Mouse (Mus musculus): ENCODE data around the gene Ppp4r4. TPM values are rescaled to one million over a fixed set of nuclear protein-coding genes. Genes with fewer than 3 reads are reported as not detected.

Gene Ppp4r4
- polyA plus RNA-seq, 1 experiment from 2014 or later = 1.0 TPM

DNA sequence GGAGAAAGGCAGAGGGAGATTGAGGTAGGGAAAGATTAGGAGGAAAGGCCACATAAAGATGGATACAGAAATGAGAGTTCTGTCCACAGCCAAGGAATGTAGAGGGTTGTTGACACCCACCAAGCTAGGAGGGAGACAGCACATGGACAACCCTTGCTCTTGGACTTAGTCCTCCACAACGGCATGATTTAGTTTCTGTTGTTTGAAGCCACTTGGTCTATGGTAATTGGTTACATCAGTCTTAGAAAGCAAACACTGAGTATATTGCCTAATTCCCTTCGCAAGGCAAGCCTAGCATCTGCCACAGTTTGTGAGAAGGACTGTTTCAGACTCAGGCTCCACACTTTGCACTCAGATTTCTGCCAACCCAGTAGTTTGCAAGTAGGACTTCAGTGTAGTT is 103.8 kb downstream of the Ppp4r4 start:
- H3K4me2 ChIP-seq = no peak overlapping the region
- H3K36me3 ChIP-seq (replicated peaks) = no peaks in the 10 kb centered on the region
- H3K27ac ChIP-seq (replicated peaks) = no peak overlapping the region
- no peak overlapping the region for H3K9ac ChIP-seq
- no peaks in the 10 kb centered on the region for H3K27me3 ChIP-seq
- no peaks in the 10 kb centered on the region for H3K4me1 ChIP-seq (replicated peaks)
- peak; percentile 79 for ATAC-seq (ENCODE audit: insufficient read depth)
- no peak overlapping the region for H3K4me3 ChIP-seq (replicated peaks)
- 57% methylated on average over 2 of the region's 2 CpGs for WGBS (ENCODE audit: insufficient replicate concordance)
- no peaks in the 10 kb centered on the region for H3K9me3 ChIP-seq (replicated peaks)

DNA sequence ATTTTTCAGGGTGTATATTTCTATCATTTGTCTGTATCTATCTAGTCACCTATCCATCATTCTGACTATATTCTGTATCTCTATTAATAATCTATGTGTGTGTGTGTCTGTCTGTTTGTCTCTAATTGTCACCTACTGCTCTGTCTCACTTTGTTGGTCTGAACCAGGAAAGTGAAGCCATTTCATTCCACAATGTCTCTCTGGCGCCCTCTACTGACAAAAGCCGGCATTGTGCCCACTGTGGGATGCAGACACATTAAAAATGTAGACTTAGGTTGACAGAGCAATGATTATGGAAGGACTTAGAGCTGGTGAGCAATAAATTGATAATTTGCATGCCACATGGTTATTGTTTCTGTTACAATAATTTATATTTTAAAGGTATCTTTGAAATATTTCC is 111.3 kb downstream of the Ppp4r4 start:
- Histone ChIP-seq H3K27ac (replicated peaks) (no peak overlapping the region), H3K4me1 (replicated peaks) (no peaks in the 10 kb centered on the region), H3K36me3 (replicated peaks) (0 out of 2 replicates have a peak, but pooled peaks cover 3% of the 10 kb centered on the region), H3K27me3 (no peaks in the 10 kb centered on the region), H3K9ac (no peak overlapping the region), H3K4me2 (no peak overlapping the region), H3K4me3 (replicated peaks) (no peak overlapping the region), H3K9me3 (replicated peaks) (no peaks in the 10 kb centered on the region)
- ATAC-seq (ENCODE audit: insufficient read depth) = no peak
- 0% methylated on average over 2 of the region's 2 CpGs for WGBS (ENCODE audit: insufficient replicate concordance)

DNA sequence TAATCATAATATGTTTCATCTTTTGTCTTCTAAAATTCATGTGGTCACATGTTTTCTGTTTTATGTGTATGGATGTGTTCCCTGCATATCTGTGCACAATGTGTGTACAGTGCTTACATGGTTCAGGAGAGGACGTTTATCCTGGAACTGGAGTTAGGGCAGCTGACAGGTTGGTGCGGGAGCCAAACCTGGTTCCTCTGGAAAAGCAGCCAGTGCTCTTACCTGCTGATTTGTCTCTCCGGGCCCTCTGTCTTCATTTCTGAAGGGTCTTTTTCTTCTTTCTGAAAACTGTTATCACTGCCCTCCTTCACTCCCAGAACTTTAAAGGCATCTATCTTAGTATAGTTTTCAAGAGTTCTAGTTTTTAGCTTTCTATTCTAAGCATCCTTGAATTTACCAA is 111.7 kb downstream of the Ppp4r4 start:
- Histone ChIP-seq H3K27me3 (no peaks in the 10 kb centered on the region), H3K9me3 (replicated peaks) (no peaks in the 10 kb centered on the region), H3K4me3 (replicated peaks) (no peak overlapping the region), H3K4me1 (replicated peaks) (no peaks in the 10 kb centered on the region), H3K27ac (replicated peaks) (no peak overlapping the region), H3K4me2 (no peak overlapping the region), H3K9ac (no peak overlapping the region), H3K36me3 (replicated peaks) (0 out of 2 replicates have a peak, but pooled peaks cover 3% of the 10 kb centered on the region)
- ATAC-seq (ENCODE audit: insufficient read depth) = no peak
- WGBS (ENCODE audit: insufficient replicate concordance) = 58% methylated on average over 3 of the region's 3 CpGs

DNA sequence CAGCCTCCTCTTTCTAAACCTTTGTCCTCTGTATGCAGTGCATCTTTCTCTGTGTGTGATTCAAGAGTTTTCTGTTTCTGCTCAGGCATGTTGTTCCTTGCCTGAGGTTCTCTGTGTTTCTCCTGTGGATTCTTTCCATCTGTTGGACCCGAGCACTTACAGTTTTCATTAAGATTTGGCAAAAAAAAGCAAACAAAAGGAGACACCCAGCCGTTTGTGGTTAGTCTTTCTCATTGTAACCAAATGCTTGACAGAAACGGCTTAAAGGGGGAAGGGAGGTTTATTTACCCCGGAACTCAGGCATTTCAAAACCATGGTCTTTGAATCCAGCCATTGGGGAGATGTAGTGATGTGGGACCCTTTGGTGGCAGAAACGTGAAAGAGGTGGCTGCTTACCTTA is 112.5 kb downstream of the Ppp4r4 start:
- WGBS (ENCODE audit: insufficient replicate concordance) = 16% methylated on average over 5 of the region's 5 CpGs
- no peaks in the 10 kb centered on the region for H3K9me3 ChIP-seq (replicated peaks)
- H3K27me3 ChIP-seq = no peaks in the 10 kb centered on the region
- 0 out of 2 replicates have a peak, but pooled peaks cover 6% of the 10 kb centered on the region for H3K36me3 ChIP-seq (replicated peaks)
- H3K4me2 ChIP-seq = no peak overlapping the region
- no peak for ATAC-seq (ENCODE audit: insufficient read depth)
- H3K4me3 ChIP-seq (replicated peaks) = no peak overlapping the region
- H3K4me1 ChIP-seq (replicated peaks) = no peaks in the 10 kb centered on the region
- H3K27ac ChIP-seq (replicated peaks) = no peak overlapping the region
- H3K9ac ChIP-seq = no peak overlapping the region

DNA sequence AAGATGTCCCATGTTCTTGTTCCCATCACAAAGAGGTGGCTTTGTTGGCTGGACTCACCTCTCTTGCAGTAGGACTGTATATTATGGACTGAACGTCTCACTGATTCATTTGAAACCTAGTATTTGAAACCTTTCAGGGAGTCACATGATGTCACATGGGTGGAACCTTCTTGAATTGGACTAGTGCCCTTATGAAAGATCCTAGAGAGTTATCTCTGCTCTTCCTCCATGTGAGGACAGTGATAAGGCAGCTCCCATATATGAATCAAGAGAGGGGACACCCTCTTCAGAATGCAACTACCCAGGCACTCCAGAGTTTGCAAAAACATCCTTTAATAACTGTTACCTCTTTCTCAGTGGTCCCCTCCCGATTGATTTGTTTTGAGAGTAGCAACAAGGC is 114.2 kb downstream of the Ppp4r4 start:
- ATAC-seq (ENCODE audit: insufficient read depth) = no peak
- H3K9me3 ChIP-seq (replicated peaks) = no peaks in the 10 kb centered on the region
- H3K4me2 ChIP-seq = no peak overlapping the region
- 44% methylated on average over 2 of the region's 2 CpGs for WGBS (ENCODE audit: insufficient replicate concordance)
- peaks cover 10% of the 10 kb centered on the region; the same call in 1 of the 2 replicates for H3K36me3 ChIP-seq (replicated peaks)
- H3K4me1 ChIP-seq (replicated peaks) = no peaks in the 10 kb centered on the region
- no peak overlapping the region for H3K9ac ChIP-seq
- no peaks in the 10 kb centered on the region for H3K27me3 ChIP-seq
- H3K4me3 ChIP-seq (replicated peaks) = no peak overlapping the region
- H3K27ac ChIP-seq (replicated peaks) = no peak overlapping the region

DNA sequence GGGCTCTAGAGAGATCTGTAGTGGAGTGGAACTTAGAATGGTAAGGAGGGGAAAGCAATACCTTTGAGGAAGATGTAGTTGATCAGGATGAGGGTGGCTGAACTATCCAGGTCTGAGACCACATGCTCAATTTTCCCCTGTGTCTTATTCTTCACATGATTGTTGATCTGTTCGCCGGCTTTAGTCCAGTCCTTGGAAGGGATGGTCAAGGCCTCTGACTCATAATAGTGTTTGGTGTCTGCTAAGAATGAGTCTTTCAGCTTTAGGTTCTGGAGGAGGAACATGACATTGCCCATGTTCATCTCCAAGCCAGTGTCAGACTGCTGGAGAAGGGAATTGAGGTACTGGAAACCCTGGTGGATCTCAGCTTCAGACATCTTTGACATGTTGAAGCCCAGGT is 121.8 kb downstream of the Ppp4r4 start:
- H3K27ac ChIP-seq (replicated peaks) = no peak overlapping the region
- H3K4me2 ChIP-seq = peak overlapping the region; percentile 48
- ATAC-seq (ENCODE audit: insufficient read depth) = no peak
- peaks cover 5% of the 10 kb centered on the region for H3K4me1 ChIP-seq (replicated peaks)
- H3K9me3 ChIP-seq (replicated peaks) = no peaks in the 10 kb centered on the region
- no peak overlapping the region for H3K9ac ChIP-seq
- H3K4me3 ChIP-seq (replicated peaks) = no peak overlapping the region
- H3K36me3 ChIP-seq (replicated peaks) = peaks cover 10% of the 10 kb centered on the region; the same call in 1 of the 2 replicates
- H3K27me3 ChIP-seq = no peaks in the 10 kb centered on the region
- 69% methylated on average over 2 of the region's 2 CpGs for WGBS (ENCODE audit: insufficient replicate concordance)

DNA sequence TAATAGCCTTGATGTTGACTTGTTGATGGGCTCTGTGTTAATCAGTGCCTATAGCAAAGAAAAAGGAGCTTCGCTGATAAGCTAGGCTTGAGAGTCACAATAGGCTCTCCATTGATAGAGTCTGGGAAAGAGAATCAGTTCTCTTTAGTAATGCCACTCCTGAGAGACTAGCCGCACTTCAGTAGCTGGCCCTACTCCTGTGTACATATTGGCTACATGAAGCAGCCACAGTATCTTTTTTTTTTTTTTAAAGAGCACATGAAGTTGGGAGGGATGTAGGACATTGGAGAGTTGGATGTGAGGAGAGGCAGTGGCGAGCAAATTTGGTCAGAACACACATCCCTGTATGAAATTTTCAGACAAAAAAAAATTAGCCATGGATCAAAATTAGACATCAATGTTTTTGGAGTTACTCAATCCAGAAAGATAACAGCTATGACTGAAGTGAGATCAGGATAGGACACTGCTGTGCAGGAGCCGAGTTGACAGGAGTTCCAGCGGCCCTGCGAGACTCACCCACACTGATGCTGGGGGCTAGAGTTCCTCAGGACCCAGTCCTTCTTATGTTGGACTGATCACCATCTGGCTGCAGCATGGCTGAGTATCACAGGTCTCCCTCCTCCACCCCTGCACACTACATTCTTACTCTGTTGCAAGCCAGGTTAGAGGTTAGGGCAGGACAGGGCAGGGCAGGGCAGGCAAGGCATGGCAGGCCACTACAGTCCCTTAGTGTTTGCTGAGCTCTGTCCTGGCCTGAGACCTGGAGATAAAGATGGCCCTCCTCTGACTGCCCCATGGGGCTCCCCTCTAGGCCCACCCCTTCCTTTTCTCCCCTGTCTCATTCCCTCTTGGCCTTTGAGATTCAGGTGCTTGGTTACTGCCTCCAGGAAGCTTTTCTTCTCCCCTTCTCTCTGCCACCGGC is 123.3 kb downstream of the Ppp4r4 start:
- peak; percentile 60 for ATAC-seq (ENCODE audit: insufficient read depth)
- H3K9ac ChIP-seq = no peak overlapping the region
- peak overlapping the region; percentile 48 for H3K4me2 ChIP-seq

DNA sequence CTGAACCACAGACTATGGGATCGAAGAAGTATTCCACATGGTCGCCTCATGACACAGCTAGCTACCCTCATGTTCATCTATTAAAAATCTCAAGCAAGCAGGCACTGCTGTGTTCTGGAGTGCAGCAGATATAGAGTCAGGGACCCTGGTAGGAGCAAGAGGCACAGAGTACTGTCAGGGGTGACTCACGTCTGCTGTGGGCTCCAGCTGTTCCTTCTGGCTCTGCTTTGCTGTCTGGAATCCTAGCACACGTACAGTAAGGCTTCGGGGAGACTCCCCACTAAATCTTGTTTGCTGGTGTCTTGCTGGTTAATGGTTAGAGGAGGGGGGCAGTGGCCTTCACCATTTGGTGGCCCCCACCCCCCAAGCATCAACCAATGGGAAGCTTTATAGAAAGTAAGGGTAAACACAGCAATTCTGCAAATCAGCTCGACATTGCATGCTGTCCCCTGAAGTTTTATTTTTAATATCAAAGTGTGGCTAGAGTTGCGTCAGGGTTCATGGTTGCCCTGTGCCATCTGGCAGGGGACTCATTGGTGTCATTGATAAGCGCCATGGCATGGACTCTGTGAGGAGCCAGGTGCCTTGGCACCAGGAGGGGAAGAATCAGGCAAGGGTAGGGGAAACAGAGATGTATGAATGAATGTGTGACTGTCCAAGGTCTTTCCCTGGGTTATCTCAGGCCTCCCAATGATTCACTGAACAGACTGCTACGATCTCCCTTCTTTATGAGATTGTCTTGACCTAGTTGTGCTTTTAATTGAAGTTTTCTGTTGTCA is 125.0 kb downstream of the Ppp4r4 start, which contains the start of gene Serpina6:
Gene Serpina6, minus strand, starts transcription at position 365 of the 779 bp plus-strand sequence.
- Histone ChIP-seq H3K9me3 (replicated peaks) (no peaks in the 10 kb centered on the region), H3K36me3 (replicated peaks) (0 out of 2 replicates have a peak, but pooled peaks cover 3% of the 10 kb centered on the region), H3K4me2 (peak within 1 kb of the TSS; percentile 48), H3K27ac (replicated peaks) (peak within 1 kb of the TSS; percentile 67), H3K4me3 (replicated peaks) (peak within 1 kb of the TSS; percentile 38), H3K9ac (peak within 1 kb of the TSS; percentile 1; the same call in 1 of the 2 replicates), H3K4me1 (replicated peaks) (peaks cover 5% of the 10 kb centered on the region), H3K27me3 (no peaks in the 10 kb centered on the region)
- WGBS (ENCODE audit: insufficient replicate concordance) = 52% methylated on average over 9 of the region's 9 CpGs
- ATAC-seq (ENCODE audit: insufficient read depth) = peak; percentile 46; the same call in 1 of the 2 replicates

More for the DNA sequence above, 123.3 kb downstream of the Ppp4r4 start:
- Histone ChIP-seq H3K9me3 (replicated peaks) (no peaks in the 10 kb centered on the region), H3K36me3 (replicated peaks) (peaks cover 7% of the 10 kb centered on the region; the same call in 1 of the 2 replicates), H3K4me3 (replicated peaks) (peak overlapping the region; percentile 38), H3K27ac (replicated peaks) (peak overlapping the region; percentile 67), H3K4me1 (replicated peaks) (peaks cover 5% of the 10 kb centered on the region), H3K27me3 (no peaks in the 10 kb centered on the region)
- WGBS (ENCODE audit: insufficient replicate concordance) = 55% methylated on average over 7 of the region's 7 CpGs

DNA sequence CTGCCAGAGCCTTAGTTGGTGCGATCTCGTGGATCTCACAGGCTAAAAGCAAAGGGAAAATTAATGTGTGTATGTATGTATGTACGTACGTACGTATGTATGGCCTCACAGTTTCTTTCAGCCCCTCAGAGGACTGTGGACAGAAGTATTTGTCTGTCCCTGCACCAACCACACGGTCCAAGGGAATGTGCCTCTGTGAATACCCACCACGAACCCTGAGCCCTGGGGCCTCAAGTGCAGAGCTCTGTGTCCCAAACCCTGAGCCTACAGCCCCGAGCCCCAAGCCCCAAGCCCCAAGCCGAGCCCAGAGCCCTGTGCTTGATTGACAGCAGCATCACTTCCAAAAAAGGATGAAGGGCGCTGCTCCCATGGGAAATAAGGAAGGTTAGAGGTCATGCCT is 125.9 kb downstream of the Ppp4r4 start:
- 0 out of 2 replicates have a peak, but pooled peaks cover 3% of the 10 kb centered on the region for H3K36me3 ChIP-seq (replicated peaks)
- H3K4me2 ChIP-seq = no peak overlapping the region
- H3K4me1 ChIP-seq (replicated peaks) = peaks cover 5% of the 10 kb centered on the region
- no peaks in the 10 kb centered on the region for H3K9me3 ChIP-seq (replicated peaks)
- H3K4me3 ChIP-seq (replicated peaks) = no peak overlapping the region
- H3K27ac ChIP-seq (replicated peaks) = peak overlapping the region; percentile 38; the same call in 1 of the 2 replicates
- H3K27me3 ChIP-seq = no peaks in the 10 kb centered on the region
- ATAC-seq (ENCODE audit: insufficient read depth) = no peak
- H3K9ac ChIP-seq = no peak overlapping the region
- WGBS (ENCODE audit: insufficient replicate concordance) = 50% methylated on average over 10 of the region's 10 CpGs

DNA sequence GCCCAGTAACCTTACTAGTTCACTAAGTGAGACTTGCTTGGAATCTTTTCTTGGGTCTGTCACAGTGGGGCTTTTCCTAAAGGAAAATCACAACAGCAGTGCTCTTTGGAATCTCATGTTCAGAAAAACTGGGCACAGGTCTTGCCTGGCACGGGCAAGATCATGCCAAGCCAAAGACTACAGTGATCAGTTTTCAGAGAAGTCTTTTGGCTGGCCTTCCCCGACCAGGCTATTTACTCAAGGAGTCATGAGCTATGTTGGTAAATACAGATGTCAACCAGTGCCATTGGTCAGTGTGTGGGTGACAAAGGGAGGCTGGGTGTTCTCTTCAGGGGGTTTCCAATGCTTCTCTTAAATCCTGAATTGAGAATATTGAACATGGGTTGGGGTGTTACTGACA is 127.1 kb downstream of the Ppp4r4 start:
- no peaks in the 10 kb centered on the region for H3K9me3 ChIP-seq (replicated peaks)
- no peaks in the 10 kb centered on the region for H3K36me3 ChIP-seq (replicated peaks)
- no peaks in the 10 kb centered on the region for H3K27me3 ChIP-seq
- H3K4me2 ChIP-seq = no peak overlapping the region
- no peak overlapping the region for H3K4me3 ChIP-seq (replicated peaks)
- no peak overlapping the region for H3K27ac ChIP-seq (replicated peaks)
- H3K9ac ChIP-seq = no peak overlapping the region
- ATAC-seq (ENCODE audit: insufficient read depth) = no peak
- WGBS (ENCODE audit: insufficient replicate concordance) = 47% methylated on average over 2 of the region's 2 CpGs
- H3K4me1 ChIP-seq (replicated peaks) = peaks cover 5% of the 10 kb centered on the region

DNA sequence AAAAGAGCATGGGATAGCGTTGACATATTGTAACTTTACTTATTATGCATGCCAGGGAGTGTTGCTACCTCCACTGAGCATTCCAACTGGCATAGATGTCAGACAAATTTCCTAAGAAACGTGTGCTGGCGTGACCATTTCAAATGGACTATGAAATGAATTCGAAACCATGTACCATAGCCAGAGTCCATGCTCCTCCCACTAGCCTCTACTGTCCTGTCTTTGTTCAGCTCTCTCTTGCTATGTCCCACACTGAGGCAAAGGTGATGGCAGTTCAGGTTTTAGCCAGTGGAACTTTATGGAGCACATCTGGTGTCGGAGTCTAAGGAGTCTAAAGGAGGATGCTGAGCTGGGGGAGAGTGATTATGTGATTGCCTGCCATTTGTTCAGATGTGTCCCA is 128.0 kb downstream of the Ppp4r4 start:
- no peak overlapping the region for H3K4me3 ChIP-seq (replicated peaks)
- H3K36me3 ChIP-seq (replicated peaks) = no peaks in the 10 kb centered on the region
- H3K27ac ChIP-seq (replicated peaks) = no peak overlapping the region
- no peak overlapping the region for H3K4me2 ChIP-seq
- no peaks in the 10 kb centered on the region for H3K27me3 ChIP-seq
- ATAC-seq (ENCODE audit: insufficient read depth) = no peak
- peaks cover 5% of the 10 kb centered on the region for H3K4me1 ChIP-seq (replicated peaks)
- WGBS (ENCODE audit: insufficient replicate concordance) = 61% methylated on average over 5 of the region's 5 CpGs
- no peak overlapping the region for H3K9ac ChIP-seq
- no peaks in the 10 kb centered on the region for H3K9me3 ChIP-seq (replicated peaks)
